Mouse (Mus musculus): ENCODE results near the gene Epb41l2.
A peak's percentile ranks its signal among the peaks of the same experiment; 100 is the strongest.

Gene Epb41l2

DNA sequence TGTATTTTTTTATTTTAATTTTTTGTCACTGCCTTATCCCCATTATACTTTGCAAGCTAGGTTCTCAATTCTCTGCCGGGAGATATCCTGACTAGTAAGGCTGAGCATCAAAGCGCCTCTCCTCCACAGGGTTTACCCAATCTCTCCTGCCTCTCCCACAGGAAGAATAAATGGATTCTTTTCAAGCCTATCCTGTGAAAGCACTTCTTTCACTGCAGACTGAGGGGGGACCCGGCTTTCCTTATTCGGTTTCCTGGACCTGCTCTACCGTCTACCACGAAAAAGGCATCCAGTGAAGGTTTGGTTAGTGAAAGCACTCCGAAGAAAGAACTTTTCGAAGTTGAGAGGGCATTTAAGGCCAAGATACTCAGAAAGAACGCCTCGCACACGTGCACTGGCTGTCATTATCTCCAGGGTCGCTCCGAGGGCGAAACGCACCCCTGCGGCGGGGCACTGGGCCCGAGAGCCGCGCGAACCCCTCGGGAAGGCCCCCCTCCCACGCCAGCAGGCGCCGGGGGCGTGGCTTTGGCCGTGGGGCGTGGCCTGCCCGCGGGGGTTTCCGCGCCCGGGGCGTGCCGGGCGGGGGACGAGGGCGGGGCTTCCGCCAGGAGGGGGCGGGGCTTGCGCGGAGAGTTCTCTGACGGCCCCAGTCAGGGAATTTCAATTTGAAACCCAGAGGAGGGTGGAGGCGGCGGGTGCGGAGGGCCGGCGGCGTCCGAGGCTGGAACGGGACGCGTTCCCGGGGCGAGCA lies at the start of gene Epb41l2:
Gene Epb41l2, plus strand, starts transcription at position 591 of the 751 bp plus-strand sequence.
- DNase-seq (ENCODE audit: low read depth, low spot score) = peak; percentile 83

DNA sequence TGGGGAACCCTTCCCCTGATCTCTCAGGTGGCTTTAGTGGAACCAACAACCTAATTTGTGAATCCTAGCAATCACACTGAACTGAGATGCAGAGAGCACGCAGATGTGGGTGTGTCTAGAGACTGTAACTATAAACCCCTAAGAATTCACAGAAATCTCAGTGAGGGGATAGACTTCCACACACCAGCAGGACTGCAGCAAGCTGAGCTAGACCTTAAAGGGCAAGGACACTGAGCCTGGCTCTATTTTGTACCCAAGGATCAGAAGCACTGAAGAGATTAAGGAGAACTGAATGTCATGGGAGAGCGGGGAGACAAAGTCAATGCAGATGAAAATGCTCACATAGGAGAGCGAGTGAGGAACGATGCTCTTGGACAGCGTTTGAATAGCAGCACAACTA lies 49.6 kb upstream of the Epb41l2 start:
- no peak for DNase-seq (ENCODE audit: low read depth, low spot score)

DNA sequence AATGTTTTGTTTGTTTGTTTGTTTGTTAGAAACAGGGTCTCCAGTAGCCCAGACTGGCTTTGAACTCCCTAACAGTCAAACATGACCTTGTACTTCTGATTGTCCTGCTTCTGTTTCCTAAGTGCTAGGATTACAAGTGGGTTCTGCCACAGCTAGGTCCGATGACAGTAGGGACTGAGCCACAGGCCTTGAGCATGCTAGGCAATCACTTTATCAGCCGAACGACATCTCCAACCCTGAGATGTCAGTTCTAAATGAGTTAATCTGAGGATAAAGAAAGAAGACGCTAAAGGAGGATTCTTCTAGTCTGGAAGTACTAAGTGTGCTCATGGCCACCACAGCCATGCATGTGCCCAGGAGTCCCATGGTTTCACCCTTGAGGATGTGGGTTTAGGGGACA lies 48.9 kb upstream of the Epb41l2 start:
- DNase-seq (ENCODE audit: low read depth, low spot score) = no peak

DNA sequence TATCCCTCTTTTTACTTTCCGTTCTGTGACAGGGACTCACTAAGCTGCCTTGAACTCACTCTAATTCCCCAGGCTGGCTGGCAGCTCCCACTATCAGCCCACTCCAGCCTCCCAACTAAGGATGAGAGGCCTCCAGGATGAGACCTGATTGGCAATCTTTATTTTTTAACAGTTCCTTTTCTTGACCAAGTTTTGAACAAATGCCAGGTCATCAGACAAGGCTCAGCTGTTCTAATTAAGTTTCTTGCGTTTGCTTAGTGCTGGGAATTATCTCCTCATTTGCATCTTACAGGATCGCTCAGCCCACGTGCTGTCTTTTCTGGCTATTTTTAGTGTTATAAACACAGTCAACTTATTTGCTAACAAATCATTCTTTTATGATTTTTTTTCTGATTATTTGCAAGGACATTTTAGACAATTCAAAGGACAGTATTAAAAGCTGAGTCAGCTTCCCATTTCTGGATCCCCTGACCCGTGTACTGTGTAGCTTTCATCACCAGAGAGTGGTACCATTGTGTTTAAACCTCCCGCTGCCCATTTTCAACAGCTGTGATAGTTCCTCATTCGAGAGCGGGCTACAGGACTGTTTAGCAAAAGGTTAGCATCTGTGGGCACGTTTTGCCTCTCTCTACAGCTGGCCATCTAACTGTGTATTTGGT lies 47.9 kb upstream of the Epb41l2 start:
- DNase-seq (ENCODE audit: low read depth, low spot score) = no peak

DNA sequence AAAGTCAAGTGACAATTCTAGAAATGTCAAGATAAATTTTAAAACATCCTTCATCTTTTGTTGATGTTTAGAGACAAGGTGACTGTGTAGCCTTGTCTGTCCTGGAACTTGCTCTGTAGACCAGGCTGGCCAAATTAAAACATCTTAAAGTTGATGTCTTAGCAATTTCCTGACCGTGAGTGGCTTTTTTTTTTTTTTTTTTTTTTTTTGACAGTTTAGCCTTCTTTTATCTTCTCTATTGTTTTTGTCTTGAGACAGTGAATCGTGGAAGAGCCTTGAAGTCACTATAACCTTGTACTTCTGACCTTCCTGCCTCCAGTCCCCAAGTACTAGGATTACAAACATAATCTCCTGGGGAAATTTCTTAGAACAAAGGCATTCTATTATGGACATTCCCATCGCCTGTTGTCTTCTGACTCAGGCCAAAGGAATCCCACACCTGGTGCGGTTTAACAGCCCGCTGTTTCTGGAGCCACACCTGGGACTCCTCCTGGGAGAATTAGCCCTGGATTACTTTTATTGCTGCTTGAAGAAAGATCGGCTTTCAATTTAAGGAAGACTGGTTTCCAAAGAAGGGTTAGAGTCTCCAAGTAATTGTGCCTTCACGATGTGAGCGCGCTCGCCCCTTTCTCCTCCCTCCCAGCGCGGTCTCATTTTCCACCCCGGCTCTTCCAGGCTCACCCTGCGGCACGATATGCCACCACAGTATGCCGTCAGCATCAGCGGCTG lies 45.6 kb upstream of the Epb41l2 start:
- peak; percentile 99 for DNase-seq (ENCODE audit: low read depth, low spot score)

DNA sequence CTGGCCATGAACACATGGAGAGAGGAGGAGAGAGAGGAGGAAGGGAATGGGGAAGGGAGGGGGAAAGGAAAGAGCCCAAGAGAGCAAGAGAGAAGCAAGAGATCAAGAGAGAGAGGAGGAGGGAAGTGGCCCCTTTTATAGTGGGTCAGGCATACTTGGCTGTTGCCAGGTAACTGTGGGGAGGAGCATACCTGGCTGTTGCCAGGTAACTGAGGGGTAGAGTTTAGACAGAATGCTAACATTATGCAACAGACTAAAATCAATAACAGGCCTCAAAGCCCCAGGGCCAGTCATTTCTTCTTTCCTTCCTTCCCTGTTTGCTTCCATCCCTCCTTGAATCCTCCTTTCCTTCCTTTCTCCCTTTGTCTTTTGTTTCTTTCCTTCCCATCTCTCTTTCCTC lies 41.9 kb upstream of the Epb41l2 start:
- DNase-seq (ENCODE audit: low read depth, low spot score) = peak; percentile 52

DNA sequence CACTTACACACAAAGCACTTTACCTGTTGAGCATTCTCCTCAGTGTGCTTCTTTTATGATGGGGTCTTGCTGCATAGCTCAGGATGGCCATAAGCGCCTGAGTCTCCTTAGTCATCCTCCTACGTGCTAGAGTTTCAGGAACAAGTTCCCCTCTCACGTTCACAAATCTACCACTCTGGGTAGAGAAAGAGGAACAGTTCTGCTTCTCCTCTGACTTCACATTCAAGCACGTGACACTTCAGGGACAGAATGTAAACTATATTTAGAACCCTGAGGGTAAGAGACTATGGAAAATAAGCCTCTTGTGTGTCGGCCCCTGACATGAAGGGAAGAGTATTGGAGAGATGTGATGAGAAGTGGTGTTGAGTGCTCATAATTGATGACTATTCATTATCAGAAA lies 41.2 kb upstream of the Epb41l2 start:
- no peak for DNase-seq (ENCODE audit: low read depth, low spot score)

DNA sequence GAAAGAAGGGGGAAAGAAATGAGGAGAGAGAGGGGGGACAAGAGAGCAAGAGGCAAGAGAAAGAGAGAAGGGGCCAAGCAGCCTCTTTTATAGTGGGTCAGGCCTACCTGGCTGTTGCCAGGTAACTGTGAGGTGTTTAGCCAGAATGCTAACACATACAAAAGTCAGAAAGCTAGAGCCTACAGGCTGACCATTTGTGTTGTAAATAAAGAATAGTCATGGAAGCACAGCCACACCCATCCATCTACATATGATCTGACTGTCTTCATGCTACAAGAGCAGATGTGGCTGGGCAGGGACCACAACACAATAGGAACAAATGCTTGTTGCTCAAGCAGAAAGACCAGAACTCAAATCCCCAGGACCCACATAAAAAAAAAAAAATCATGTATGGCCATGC lies 40.1 kb upstream of the Epb41l2 start:
- peak; percentile 78 for DNase-seq (ENCODE audit: low read depth, low spot score)

DNA sequence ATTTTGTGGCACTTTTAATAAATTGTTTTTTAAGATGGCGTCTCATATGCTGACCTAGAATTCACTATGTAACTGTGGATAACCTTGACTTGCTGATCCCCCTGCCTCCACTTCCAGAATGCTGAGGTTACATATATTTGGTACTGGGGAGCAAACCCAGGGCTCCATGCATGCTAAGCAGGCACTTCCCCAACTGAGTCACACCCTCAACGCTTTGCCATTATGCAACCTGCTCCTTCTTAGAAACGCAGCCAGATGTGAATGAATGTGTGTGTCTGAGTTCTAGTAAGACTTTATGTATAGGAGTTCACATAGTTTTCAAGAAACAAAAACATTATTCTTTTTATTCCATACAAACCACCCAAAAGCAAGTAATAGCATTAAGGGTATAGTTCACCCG lies 38.4 kb upstream of the Epb41l2 start:
- no peak for DNase-seq (ENCODE audit: low read depth, low spot score)

DNA sequence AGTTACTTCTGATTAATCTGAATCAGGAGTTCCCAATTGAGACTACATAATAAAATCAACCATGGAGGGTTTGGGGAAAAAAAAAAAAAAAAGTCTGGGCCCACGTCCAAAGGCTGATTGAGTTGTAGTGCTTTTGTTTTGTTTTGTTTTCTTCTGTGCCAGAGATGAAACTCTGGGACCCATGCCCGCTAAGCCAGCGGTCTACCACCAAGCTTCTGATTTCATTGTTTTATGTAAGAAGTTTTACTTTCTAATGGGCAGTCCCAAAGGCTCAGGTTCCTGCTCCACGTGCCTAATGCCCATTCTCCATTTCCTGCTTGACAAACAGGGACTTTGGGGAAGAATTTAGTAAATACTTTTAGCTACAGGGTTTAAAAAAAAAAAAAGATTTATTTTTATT lies 33.9 kb upstream of the Epb41l2 start:
- no peak for DNase-seq (ENCODE audit: low read depth, low spot score)

DNA sequence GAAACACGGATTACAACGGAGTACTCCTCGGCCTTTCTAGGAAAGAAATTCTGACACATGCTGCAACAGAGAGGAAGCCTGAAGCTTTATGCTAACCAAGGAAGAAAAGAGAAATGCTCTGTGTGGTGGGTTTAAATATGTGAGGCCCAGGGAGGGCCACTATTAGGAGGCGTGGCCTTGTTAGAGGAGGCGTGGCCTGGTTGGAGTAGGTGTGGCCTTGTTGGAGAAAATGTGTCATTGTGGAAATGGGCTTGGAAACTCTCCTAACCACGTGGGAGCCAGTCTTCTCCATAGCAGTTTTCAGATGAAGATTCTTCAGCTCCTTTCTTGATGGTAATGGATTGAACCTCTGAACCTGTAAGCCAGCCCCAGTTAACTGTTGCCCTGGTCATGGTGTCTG lies 32.1 kb upstream of the Epb41l2 start:
- DNase-seq (ENCODE audit: low read depth, low spot score) = peak; percentile 69

DNA sequence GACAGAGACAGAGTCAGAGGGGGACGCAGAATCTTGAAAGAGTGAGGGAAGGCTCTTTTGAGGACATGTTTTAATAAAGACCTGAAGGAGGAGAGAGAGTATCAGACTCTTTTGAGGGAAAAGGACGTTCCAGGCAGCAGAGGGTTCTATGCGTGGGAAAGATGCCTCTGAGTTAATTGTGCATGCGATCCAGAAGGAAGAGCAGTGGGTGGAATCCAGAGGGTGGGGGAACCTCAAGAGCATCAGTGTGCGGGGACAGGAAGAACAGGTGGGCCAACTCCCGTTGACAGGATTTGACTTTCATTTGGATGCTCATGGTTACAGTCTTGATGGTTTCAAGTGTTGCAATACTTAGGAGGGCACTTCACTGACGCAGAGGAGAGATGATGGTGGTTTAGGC lies 29.5 kb upstream of the Epb41l2 start:
- no peak for DNase-seq (ENCODE audit: low read depth, low spot score)

DNA sequence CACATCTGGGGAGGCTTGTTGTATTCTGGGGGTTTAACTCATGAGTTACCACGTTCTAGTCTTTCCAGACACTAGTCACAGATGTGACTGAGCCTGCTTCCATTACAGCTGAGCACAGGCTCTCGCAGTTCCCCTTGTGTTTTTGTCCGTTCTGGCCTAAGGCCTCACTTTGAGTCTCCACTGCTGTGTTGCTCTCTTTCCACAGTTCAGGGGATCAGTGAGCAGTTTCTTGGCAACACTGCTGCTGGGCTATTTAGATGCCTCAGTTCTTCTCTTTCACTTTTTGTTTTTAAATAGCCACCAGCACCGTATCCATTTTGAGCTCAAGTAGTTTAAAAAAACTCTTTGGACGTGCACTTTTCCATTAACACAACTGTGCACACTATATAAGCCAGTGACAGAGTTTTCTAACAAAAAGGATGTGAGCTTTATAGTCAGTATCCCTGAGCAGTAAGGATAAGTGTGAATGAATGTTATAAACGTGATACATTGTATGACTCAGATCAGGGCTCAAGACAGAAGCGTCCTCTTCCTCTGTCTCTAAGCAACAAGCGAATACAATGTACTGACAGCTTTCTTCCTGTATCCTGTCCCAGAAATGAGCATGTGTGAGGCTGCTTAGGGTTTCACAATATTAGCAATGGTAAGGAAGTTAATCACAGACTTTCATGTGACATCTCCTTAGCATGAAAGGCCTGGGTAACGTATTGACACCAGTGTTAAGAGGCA lies 28.1 kb upstream of the Epb41l2 start:
- DNase-seq (ENCODE audit: low read depth, low spot score) = no peak

DNA sequence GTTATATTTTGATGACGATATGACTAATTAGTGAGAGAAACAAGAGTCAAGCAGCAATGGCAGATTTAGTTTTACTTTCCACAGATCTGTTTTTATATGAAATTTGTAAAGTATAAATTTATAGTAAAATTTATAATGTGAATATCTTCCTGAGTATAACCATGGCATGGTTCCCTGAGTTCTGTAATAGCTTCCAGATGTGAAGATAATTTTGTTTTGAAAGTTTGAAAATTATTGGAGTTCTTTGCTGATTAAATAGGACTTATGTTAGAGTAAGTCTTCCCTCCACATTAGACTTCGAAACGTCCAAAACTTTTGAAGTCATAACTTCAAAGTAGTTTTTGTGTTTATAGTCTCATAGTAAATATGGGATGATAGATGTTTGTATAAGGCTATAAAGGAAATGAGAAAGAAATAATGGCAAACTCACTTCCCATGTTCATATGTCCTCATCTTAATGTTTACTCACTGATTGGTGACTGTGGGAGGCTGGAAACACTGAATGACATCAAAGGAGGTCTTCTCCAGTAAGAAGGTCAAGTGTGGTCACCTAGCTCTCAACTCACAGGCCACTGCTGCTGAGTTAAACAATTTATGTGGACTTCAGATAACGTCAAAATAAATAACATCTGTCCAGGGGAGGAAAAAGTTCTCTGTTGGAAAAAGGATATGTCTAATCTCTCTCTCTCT lies 26.1 kb upstream of the Epb41l2 start:
- DNase-seq (ENCODE audit: low read depth, low spot score) = no peak

DNA sequence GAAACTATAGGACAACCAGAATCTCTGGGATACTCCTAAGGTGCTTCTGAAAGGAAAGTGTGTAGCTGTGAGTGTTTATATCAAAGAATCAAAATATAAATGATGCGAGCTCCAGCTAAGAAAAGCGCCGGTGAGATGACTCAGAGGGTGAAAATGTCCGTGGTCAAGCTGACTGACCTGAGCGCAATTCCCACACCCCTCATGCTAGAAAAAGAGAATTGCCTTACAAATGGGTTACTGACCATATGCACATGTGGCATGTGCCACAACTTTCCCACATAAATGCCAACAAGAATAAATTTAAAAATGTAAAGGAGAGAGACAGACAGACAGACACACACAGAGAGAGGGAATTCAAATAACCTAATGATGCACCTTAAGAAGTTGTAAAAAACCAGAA lies 18.9 kb upstream of the Epb41l2 start:
- no peak for DNase-seq (ENCODE audit: low read depth, low spot score)

DNA sequence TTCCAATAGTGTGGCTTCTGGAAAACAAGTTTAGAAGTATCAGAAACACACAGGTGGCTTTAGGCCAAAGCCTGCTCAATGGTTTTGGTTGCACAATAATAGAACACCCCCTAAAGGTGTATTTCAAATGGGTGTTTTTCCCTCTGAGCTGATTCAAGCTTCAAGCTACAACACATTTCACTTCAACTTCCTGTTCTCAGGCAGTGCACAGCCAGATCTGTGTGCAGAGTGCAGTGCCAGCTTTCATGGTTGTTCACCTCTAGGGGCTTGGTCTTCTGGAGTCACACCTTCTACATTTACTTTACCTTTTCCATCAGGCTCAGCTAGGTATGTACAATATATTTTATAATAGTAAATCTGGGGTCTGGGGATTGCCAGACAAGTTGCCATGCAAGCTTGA lies 16.8 kb upstream of the Epb41l2 start:
- no peak for DNase-seq (ENCODE audit: low read depth, low spot score)

DNA sequence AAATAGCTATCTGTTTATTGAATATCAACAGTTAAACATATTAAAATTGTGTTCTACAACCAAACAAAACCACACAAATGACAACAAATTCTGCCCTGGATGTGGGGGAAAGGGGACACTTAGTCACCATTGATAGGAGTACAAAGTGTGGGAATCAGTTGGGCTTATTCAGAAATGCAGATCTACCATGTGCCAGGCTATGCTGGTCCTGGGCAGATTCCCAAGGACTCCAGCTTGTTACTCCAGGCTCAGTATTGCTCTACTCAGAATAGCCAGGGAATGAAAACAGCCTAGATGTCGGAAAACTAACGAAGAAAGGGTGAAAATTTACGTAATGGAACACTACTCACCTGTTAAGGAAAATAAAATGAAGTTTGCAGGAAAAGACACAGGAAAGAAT lies 5.7 kb upstream of the Epb41l2 start:
- DNase-seq (ENCODE audit: low read depth, low spot score) = no peak

DNA sequence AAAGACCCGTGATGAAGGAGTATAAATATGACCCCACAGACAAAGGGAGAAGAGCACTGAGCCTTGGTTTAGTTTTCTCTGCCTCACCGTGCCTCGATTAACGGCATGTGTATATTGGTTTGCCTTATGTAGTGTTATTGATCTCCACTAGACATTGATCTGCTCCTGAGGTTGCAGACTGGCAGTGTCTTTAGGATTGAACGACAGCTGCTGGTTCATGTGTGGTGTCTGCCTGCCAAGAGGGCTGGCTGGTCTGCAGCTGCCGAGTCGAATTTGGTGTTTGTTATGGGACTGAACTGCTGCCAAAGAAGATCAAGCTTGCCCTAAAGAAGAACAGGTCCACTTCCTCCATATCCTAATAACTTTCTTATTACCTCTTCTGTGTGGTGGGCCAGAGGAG lies 5.2 kb upstream of the Epb41l2 start:
- no peak for DNase-seq (ENCODE audit: low read depth, low spot score)

DNA sequence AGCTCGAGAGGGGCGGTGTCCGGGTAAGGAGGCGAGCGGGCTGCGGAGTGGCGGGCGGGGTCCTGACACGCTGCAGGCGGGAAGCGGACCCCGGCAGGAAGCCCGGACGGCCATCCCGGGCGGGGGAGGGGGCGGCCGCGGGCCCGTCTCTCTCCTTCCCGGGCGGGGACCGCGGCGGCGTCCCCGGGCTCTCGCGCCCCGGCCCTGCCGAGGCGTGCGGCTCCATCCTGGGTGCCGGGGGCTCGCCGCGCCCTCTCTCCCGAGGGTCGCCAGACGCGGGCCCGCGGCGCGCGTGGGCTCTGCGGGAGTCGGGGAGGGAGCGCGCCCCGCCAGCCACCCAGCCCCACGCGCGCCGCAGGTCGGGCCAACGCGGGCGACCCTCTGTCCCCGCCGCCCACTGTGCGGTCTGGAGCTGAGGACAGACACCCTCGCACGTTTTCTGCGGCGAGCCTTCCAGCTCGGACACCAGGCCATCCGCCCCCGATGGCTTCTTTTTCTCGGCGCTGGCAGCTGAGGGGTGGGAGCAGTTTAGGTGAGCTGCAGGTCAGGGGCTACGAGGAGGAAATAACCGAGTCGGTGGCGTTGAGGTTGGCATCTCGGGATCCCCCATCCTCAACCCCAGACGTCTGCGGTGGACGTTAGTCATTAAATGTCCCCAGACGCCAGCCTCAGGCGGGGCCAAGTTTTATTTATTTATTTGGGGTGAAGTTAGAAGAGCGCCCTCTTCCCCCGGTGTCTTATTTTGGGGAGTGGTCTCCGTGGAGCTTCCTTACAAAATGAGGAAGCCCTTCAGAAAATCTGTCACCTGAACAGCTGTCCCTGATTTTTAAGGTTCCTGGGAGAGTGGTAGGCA lies 587 bp downstream of the Epb41l2 start:
- DNase-seq (ENCODE audit: low read depth, low spot score) = peak; percentile 51

DNA sequence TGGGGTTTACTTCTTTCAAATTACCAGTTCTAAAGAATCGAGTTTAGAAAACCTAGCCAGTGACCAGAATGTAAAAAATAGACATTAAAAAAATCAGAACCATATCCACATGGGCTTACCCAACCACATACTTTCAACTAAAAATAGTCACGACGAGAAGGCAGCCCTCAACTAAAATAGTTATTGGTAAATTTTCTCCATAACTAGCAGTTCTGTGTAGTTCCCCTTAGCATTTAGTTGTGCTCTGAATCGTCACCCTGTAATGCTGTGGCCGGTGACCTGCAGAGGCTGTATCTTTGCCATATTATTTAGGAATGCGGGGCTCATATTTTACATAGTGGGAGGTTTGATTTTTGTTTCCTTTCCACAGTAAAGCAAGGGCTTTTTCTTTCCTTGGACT lies 2.6 kb downstream of the Epb41l2 start:
- DNase-seq (ENCODE audit: low read depth, low spot score) = no peak

DNA sequence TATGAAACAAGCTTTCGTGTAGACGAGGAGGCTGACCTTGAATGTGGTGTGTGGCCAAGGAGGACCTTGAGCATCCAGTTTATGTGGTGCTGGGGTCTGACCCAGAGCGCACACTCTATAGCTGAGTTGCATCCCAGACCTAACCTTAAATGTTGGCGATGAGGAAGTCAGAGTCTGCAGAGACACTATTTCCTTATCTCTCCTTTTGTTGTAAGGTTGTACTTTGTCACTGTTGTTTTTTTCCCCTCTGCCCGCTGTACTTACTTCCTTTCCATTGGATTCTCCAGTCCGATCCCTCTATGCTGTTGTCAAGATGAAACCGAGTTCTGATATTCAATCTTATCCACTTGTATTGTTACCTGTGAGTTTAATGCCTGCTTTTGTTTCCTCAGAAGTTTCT lies 5.6 kb downstream of the Epb41l2 start:
- no peak for DNase-seq (ENCODE audit: low read depth, low spot score)

Data from R1 (cell line).